Mouse (Mus musculus) heart, postnatal 0 days (tissue): ENCODE results near the gene Igf2r. TPM values are rescaled to one million over a fixed set of nuclear protein-coding genes. Genes with fewer than 3 reads are reported as not detected.

Experiments used
- ATAC-seq: fragments of 200-750 bp; cut with Nextera tagmentation; 2 replicates; pipeline ENCODE4 v1.8.0; 2017; ENCODE audit warnings: low read depth, moderate number of reproducible peaks, moderate library complexity; ENCODE audit not compliant: insufficient read depth
- DNase-seq: peaks from one replicate; pipeline ENCODE4 v3.0.0-alpha.2; 2016; ENCODE audit warnings: low spot score
- H3K27ac ChIP-seq: fragments of 300-500 bp; sonication (generic); 2 replicates; pipeline ENCODE4 v1.5.1; 2014; ENCODE audit warnings: low read depth, mild to moderate bottlenecking
- H3K27me3 ChIP-seq: fragments of 300-500 bp; sonication (generic); 2 replicates; pipeline ENCODE4 v1.6.1; 2014; ENCODE audit warnings: low read length, mixed read lengths; ENCODE audit not compliant: control insufficient read depth, insufficient read depth
- H3K36me3 ChIP-seq: fragments of 300-500 bp; sonication (generic); replicated peaks from 2 replicates; pipeline ENCODE4 v1.6.1; 2014; ENCODE audit warnings: low read length, mixed read lengths; ENCODE audit not compliant: control insufficient read depth, insufficient read depth
- H3K4me1 ChIP-seq: fragments of 300-500 bp; sonication (generic); 2 replicates; pipeline ENCODE4 v1.6.1; 2014; ENCODE audit warnings: antibody characterized with exemption; ENCODE audit not compliant: control insufficient read depth, insufficient read depth
- H3K4me2 ChIP-seq: fragments of 300-500 bp; sonication (generic); 2 replicates; pipeline ENCODE4 v1.6.1; 2014; ENCODE audit warnings: low read depth, mild to moderate bottlenecking, low read length, moderate library complexity
- H3K4me3 ChIP-seq: fragments of 300-500 bp; sonication (generic); 2 replicates; pipeline ENCODE4 v1.5.1; 2014; ENCODE audit warnings: low read depth, low read length
- H3K9ac ChIP-seq: fragments of 300-500 bp; sonication (generic); replicated peaks from 2 replicates; pipeline ENCODE4 v1.6.1; 2014; ENCODE audit warnings: low read depth, low read length, mixed read lengths
- H3K9me3 ChIP-seq: fragments of 300-500 bp; sonication (generic); replicated peaks from 2 replicates; pipeline ENCODE4 v1.6.1; 2016; ENCODE audit warnings: low read length; ENCODE audit not compliant: control insufficient read depth
- CTCF ChIP-seq: IDR thresholded peaks from 2 replicates; pipeline ENCODE4 v1.5.1; 2016; ENCODE audit warnings: antibody characterized with exemption, control low read depth, low read depth
- EP300 ChIP-seq: IDR thresholded peaks from 2 replicates; pipeline ENCODE4 v1.6.1; 2016; ENCODE audit warnings: antibody characterized with exemption, low read depth
- WGBS: fragments of 180-500 bp; shearing (Covaris S2); extraction: QIAGEN DNeasy Blood & Tissue Kit; methylation state at CpG from one replicate; pipeline ENCODE4 v1.1.7; 2014; 5-methylcytosine and 5-hydroxymethylcytosine counted together
- polyA plus RNA-seq: library from polyadenylated mRNA; unstranded; fragments of >200 nt; fragmentation: Nextera tagmentation; extraction: Ambion mirVana; gene quantifications from 2 replicates; pipeline ENCODE4 v1.2.1, GENCODE M21; 2015
- total RNA-seq: library from RNA; depleted of rRNA; stranded (reverse); fragments of >200 nt; gene quantifications from 2 replicates; pipeline ENCODE4 v1.2.3, GENCODE M21; 2014; ENCODE audit warnings: low replicate concordance

Gene Igf2r
- total and polyA plus RNA-seq, 2 experiments from 2014 or later = 59.9 to 424 TPM

- Histone ChIP-seq H3K9ac (no peak overlapping the region), H3K9me3 (no peaks in the 10 kb centered on the region), H3K4me2 (no peak overlapping the region), H3K27ac (no peak overlapping the region), H3K27me3 (no peaks in the 10 kb centered on the region), H3K4me1 (peaks cover 7% of the 10 kb centered on the region; the same call in 1 of the 2 replicates), H3K4me3 (no peak overlapping the region), H3K36me3 (no peaks in the 10 kb centered on the region)
- WGBS = 69% methylated on average over 13 of the region's 13 CpGs
- DNase-seq (no peak), ATAC-seq (peak; percentile 29; the same call in 1 of the 2 replicates)
- TF ChIP-seq EP300 (no peak), CTCF (peak; percentile 68)
These were observed 108.7 kb downstream of the Igf2r start for GRCm38 (mm10) chr17:12660572-12661260.

- ATAC-seq (no peak), DNase-seq (no peak)
- Histone ChIP-seq H3K36me3 (no peaks in the 10 kb centered on the region), H3K4me3 (no peak overlapping the region), H3K4me1 (peaks cover 6% of the 10 kb centered on the region; the same call in 1 of the 2 replicates), H3K9me3 (no peaks in the 10 kb centered on the region), H3K4me2 (no peak overlapping the region), H3K27ac (no peak overlapping the region), H3K9ac (no peak overlapping the region), H3K27me3 (no peaks in the 10 kb centered on the region)
- 92% methylated on average over 10 of the region's 10 CpGs for WGBS
- TF ChIP-seq EP300 (no peak), CTCF (no peak)
These were observed 110.2 kb downstream of the Igf2r start for GRCm38 (mm10) chr17:12659233-12659632.

- ATAC-seq (no peak), DNase-seq (no peak)
- Histone ChIP-seq H3K27ac (no peak overlapping the region), H3K9me3 (no peaks in the 10 kb centered on the region), H3K4me2 (no peak overlapping the region), H3K27me3 (no peaks in the 10 kb centered on the region), H3K4me1 (peaks cover 2% of the 10 kb centered on the region; the same call in 1 of the 2 replicates), H3K36me3 (no peaks in the 10 kb centered on the region), H3K9ac (no peak overlapping the region), H3K4me3 (no peak overlapping the region)
- 79% methylated on average over 7 of the region's 7 CpGs for WGBS
- no peak for TF ChIP-seq EP300
- no peak for TF ChIP-seq CTCF
These were observed 110.7 kb downstream of the Igf2r start for GRCm38 (mm10) chr17:12658784-12659183.

- Histone ChIP-seq H3K9me3 (no peaks in the 10 kb centered on the region), H3K27ac (no peak overlapping the region), H3K4me2 (no peak overlapping the region), H3K9ac (no peak overlapping the region), H3K36me3 (no peaks in the 10 kb centered on the region), H3K27me3 (no peaks in the 10 kb centered on the region), H3K4me1 (peaks cover 13% of the 10 kb centered on the region), H3K4me3 (no peak overlapping the region)
- TF ChIP-seq EP300 (no peak), CTCF (no peak)
- 60% methylated on average over 7 of the region's 7 CpGs for WGBS
- ATAC-seq (no peak), DNase-seq (no peak)
These were observed 113.6 kb downstream of the Igf2r start for GRCm38 (mm10) chr17:12655826-12656225.

- 83% methylated on average over 3 of the region's 3 CpGs for WGBS
These were observed 115.4 kb downstream of the Igf2r start for GRCm38 (mm10) chr17:12654061-12654460.

GRCm38 (mm10) chr17:12652604-12653003, 116.9 kb downstream of the Igf2r start:
- DNase-seq = peak; percentile 20
- WGBS = 42% methylated on average over 11 of the region's 11 CpGs
- Histone ChIP-seq H3K27ac (no peak overlapping the region), H3K36me3 (no peaks in the 10 kb centered on the region), H3K27me3 (no peaks in the 10 kb centered on the region), H3K9ac (no peak overlapping the region), H3K4me3 (no peak overlapping the region), H3K4me2 (no peak overlapping the region), H3K9me3 (no peaks in the 10 kb centered on the region), H3K4me1 (peaks cover 13% of the 10 kb centered on the region)
- peak; percentile 55; the same call in 1 of the 2 replicates for ATAC-seq
- TF ChIP-seq CTCF (no peak), EP300 (no peak)

More at GRCm38 (mm10) chr17:12654061-12654460, 115.4 kb downstream of the Igf2r start:
- Histone ChIP-seq H3K27ac (no peak overlapping the region), H3K4me2 (no peak overlapping the region), H3K4me3 (no peak overlapping the region), H3K36me3 (no peaks in the 10 kb centered on the region), H3K9ac (no peak overlapping the region), H3K4me1 (peaks cover 13% of the 10 kb centered on the region), H3K27me3 (no peaks in the 10 kb centered on the region), H3K9me3 (no peaks in the 10 kb centered on the region)
- no peak for ATAC-seq
- DNase-seq = no peak
- TF ChIP-seq EP300 = no peak
- TF ChIP-seq CTCF = no peak
